Mouse (Mus musculus): ENCODE results near the gene Trim50. TPM values are rescaled to one million over a fixed set of nuclear protein-coding genes. Genes with fewer than 3 reads are reported as not detected.

Trim50 gene
- polyA plus RNA-seq, 1 experiment from 2014 or later, result not detected

DNA sequence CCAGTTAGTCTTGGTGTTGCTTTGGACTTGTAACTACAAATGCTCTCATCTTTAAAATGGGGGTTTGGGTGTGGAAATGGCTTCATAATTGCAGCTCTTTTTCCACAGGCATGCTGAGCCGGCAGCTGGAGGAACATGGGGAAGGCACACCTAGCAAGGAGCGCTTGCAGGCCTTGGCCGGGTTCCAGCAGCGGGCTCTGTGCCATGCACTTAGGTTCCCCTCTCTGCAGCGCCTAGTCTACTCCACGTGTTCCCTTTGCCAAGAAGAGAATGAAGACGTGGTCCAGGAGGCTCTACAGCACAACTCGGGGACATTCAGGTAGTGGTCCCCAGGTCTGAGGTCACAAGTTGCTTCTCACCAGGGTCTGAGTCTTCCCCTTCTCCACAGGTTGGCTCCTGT lies 22.1 kb downstream of the Trim50 start:
- Histone ChIP-seq H3K9ac (ENCODE audit: low read length) (no peak overlapping the region), H3K9me3 (replicated peaks; ENCODE audit: control insufficient read depth, low read length) (no peaks in the 10 kb centered on the region), H3K4me1 (ENCODE audit: control insufficient read depth, insufficient read depth, low read length) (peaks cover 5% of the 10 kb centered on the region; the same call in 1 of the 2 replicates), H3K4me2 (ENCODE audit: low read length) (no peak overlapping the region), H3K27ac (ENCODE audit: low read depth, low read length) (no peak overlapping the region), H3K4me3 (ENCODE audit: low read depth, low read length) (no peak overlapping the region), H3K36me3 (ENCODE audit: control insufficient read depth, insufficient read depth, low read length) (peaks cover 87% of the 10 kb centered on the region), H3K27me3 (replicated peaks; ENCODE audit: control insufficient read depth, insufficient read depth, low read length) (no peaks in the 10 kb centered on the region)
- WGBS, result 54% methylated on average over 8 of the region's 8 CpGs
- ATAC-seq, result no peak
- DNase-seq (ENCODE audit: low spot score), result peak; percentile 29

DNA sequence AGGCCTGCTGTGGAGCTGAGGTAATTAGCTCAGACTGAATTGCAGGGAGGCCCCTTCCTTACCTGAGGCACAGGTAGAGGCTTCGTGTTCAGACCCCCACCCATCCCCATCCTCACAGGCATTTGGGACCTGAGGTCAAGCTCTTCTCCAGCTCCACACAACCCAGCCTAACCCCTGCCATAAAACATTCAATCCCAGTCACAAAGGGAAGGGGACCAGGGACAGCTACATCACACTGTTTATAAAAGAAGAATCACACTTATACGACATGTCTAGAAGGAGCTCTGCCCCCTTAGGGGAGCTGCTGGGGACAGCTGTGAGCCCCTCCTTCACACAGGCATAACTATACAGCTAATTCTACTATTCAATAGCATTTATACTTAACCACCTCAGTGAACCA lies 23.2 kb downstream of the Trim50 start:
- Histone ChIP-seq H3K4me3 (ENCODE audit: low read depth, low read length) (no peak overlapping the region), H3K9ac (ENCODE audit: low read length) (no peak overlapping the region), H3K4me2 (ENCODE audit: low read length) (no peak overlapping the region), H3K36me3 (ENCODE audit: control insufficient read depth, insufficient read depth, low read length) (peaks cover 98% of the 10 kb centered on the region), H3K4me1 (ENCODE audit: control insufficient read depth, insufficient read depth, low read length) (no peaks in the 10 kb centered on the region), H3K27me3 (replicated peaks; ENCODE audit: control insufficient read depth, insufficient read depth, low read length) (no peaks in the 10 kb centered on the region), H3K9me3 (replicated peaks; ENCODE audit: control insufficient read depth, low read length) (no peaks in the 10 kb centered on the region), H3K27ac (ENCODE audit: low read depth, low read length) (no peak overlapping the region)
- DNase-seq (ENCODE audit: low spot score) (no peak), ATAC-seq (no peak)
- WGBS, result 76% methylated on average over 2 of the region's 2 CpGs

DNA sequence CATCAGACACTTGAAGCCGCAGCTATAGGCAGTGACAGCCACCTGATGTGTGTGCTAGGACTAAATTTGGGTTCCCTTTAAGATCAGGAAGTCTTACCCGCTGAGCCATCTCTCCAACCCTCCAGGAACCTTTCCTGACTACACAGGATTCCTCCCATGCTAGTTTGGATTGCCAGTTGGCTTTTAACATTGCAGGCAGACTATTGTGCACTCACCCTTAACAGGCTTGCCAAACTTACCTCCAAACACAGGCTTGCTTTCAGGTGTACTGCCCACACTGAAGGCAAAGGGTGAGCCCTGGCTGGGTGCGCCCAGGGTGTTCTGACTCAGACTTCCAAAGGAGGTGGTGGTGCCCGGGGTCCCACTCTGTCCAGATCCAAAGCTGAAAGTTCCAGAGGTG lies 27.6 kb downstream of the Trim50 start:
- WGBS, result 99% methylated on average over 4 of the region's 4 CpGs
- Histone ChIP-seq H3K36me3 (ENCODE audit: control insufficient read depth, insufficient read depth, low read length) (peaks cover 100% of the 10 kb centered on the region), H3K4me1 (ENCODE audit: control insufficient read depth, insufficient read depth, low read length) (no peaks in the 10 kb centered on the region), H3K4me2 (ENCODE audit: low read length) (no peak overlapping the region), H3K9ac (ENCODE audit: low read length) (no peak overlapping the region), H3K9me3 (replicated peaks; ENCODE audit: control insufficient read depth, low read length) (no peaks in the 10 kb centered on the region), H3K27ac (ENCODE audit: low read depth, low read length) (no peak overlapping the region), H3K27me3 (replicated peaks; ENCODE audit: control insufficient read depth, insufficient read depth, low read length) (no peaks in the 10 kb centered on the region), H3K4me3 (ENCODE audit: low read depth, low read length) (no peak overlapping the region)
- no peak for ATAC-seq
- no peak for DNase-seq (ENCODE audit: low spot score)

DNA sequence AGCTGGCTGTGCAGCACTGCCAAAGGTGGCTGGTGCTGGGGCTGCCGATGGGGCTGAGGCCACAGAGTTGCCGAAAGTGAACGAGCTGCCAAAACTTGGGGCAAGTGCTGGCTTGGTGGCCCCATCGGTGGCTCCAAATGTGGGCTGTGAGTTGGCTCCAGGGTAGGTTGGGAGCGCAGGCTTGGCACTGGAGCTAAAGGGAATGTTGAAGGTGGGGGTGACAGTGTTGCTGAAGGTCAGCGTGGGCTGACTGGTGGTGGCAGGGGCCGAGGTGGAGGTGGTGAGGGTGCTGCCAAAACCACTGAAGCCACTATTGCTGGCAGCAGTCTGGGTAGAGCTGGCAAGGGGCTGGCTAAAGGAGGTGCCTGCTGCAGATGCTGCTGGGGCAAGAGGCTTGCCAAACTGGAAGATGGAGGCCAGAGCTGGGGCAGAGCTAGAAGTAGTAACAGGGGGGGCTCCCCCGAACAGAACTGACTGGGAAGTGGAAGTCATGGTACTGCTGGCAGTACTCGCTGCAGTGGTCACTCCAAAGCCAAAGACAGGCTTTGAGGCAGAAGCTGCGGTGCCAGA lies 28.3 kb downstream of the Trim50 start:
- no peak overlapping the region for H3K4me2 ChIP-seq (ENCODE audit: low read length)
- H3K4me3 ChIP-seq (ENCODE audit: low read depth, low read length), result no peak overlapping the region
- ATAC-seq, result no peak
- no peaks in the 10 kb centered on the region for H3K27me3 ChIP-seq (replicated peaks; ENCODE audit: control insufficient read depth, insufficient read depth, low read length)
- H3K36me3 ChIP-seq (ENCODE audit: control insufficient read depth, insufficient read depth, low read length), result peaks cover 96% of the 10 kb centered on the region
- H3K9ac ChIP-seq (ENCODE audit: low read length), result no peak overlapping the region
- H3K4me1 ChIP-seq (ENCODE audit: control insufficient read depth, insufficient read depth, low read length), result no peaks in the 10 kb centered on the region
- H3K9me3 ChIP-seq (replicated peaks; ENCODE audit: control insufficient read depth, low read length), result no peaks in the 10 kb centered on the region
- no peak for DNase-seq (ENCODE audit: low spot score)
- WGBS, result 92% methylated on average over 10 of the region's 10 CpGs
- H3K27ac ChIP-seq (ENCODE audit: low read depth, low read length), result no peak overlapping the region

DNA sequence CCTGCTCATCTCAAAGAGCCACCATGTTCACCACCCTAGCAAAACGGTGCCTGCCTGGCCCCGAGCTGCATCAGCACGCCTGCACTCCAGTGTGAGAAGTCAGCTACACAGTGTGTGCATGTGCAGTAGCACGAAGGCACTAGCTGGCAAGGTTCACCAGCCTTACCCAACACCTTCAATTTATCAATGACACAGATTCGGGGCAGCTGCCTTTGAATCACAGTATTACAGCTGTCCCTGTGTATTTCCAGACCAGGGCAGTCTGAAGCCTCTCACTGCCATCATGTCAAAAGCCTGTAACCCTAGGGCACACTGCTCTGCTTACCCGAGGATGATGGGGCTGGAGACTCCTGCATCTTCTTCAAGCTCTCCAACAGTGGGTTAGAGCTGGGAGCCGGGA lies 29.7 kb downstream of the Trim50 start:
- Histone ChIP-seq H3K9ac (ENCODE audit: low read length) (no peak overlapping the region), H3K4me1 (ENCODE audit: control insufficient read depth, insufficient read depth, low read length) (no peaks in the 10 kb centered on the region), H3K36me3 (ENCODE audit: control insufficient read depth, insufficient read depth, low read length) (peaks cover 97% of the 10 kb centered on the region), H3K9me3 (replicated peaks; ENCODE audit: control insufficient read depth, low read length) (no peaks in the 10 kb centered on the region), H3K4me2 (ENCODE audit: low read length) (no peak overlapping the region), H3K27me3 (replicated peaks; ENCODE audit: control insufficient read depth, insufficient read depth, low read length) (no peaks in the 10 kb centered on the region), H3K27ac (ENCODE audit: low read depth, low read length) (no peak overlapping the region), H3K4me3 (ENCODE audit: low read depth, low read length) (no peak overlapping the region)
- 92% methylated on average over 7 of the region's 7 CpGs for WGBS
- DNase-seq (ENCODE audit: low spot score) (no peak), ATAC-seq (no peak)

DNA sequence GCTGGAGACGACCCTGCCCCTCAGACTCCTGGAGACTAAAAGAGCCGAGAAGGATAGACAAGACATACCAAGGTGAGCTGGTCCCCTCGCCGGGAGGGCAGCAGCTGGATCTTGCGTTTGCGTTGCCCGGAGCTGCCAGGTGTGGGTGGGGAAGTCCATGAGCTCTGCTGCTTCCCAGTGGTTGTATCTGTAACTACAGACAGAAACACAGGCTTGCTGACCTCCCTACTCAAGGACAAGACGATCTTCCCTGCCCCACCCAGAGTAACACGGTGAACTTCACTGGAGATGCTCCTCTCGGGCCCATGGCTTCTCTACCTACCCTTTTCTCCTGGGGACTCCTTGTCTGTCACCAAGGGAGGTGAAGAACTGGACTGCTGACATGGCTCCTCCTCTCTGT lies 30.7 kb downstream of the Trim50 start:
- no peak overlapping the region for H3K9ac ChIP-seq (ENCODE audit: low read length)
- H3K4me1 ChIP-seq (ENCODE audit: control insufficient read depth, insufficient read depth, low read length), result no peaks in the 10 kb centered on the region
- 88% methylated on average over 10 of the region's 10 CpGs for WGBS
- H3K4me3 ChIP-seq (ENCODE audit: low read depth, low read length), result no peak overlapping the region
- H3K27ac ChIP-seq (ENCODE audit: low read depth, low read length), result no peak overlapping the region
- ATAC-seq (no peak), DNase-seq (ENCODE audit: low spot score) (no peak)
- no peak overlapping the region for H3K4me2 ChIP-seq (ENCODE audit: low read length)
- H3K36me3 ChIP-seq (ENCODE audit: control insufficient read depth, insufficient read depth, low read length), result peaks cover 97% of the 10 kb centered on the region
- no peaks in the 10 kb centered on the region for H3K27me3 ChIP-seq (replicated peaks; ENCODE audit: control insufficient read depth, insufficient read depth, low read length)
- H3K9me3 ChIP-seq (replicated peaks; ENCODE audit: control insufficient read depth, low read length), result no peaks in the 10 kb centered on the region

DNA sequence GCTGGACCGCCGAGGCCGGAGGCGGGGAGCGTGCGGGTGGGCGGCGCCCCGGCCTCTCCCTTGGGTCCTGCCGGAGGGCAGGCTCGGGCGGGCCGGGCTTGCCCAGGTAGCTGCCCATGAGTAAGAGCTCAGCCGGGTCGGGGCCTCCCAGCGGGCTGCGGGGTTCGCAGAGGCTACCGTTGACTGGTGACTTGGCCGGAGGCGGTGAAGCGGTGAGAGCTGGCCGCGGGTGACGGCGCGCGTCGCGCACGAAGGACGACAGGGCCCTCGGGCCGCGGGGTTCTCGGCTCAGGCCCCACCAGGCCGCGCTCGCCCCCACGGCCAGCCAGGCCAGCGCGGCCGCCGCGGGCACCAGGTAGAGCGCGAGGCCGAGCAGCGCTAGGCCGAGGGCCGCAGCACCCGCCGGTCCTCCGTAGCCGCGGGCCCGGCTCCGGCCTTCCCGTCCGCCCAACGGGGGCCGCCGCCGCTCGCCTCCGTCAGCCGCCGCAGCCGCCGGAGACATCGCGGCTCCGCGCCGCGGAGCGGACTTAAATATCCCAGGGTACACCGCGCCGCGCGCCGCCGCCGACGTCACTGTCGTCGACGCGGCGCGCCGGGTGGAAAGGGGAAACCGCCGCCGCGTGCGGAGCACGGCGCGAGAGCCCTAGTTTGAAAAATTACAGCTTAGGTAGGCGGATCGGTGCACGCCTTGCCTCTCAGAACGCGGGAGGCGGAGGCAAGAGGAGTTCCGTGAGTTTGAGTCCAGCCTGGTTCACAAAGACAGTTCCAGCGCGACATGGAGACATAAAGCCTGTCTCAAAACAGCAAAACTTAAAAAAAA lies 41.1 kb downstream of the Trim50 start, which contains the start of gene Pom121:
Gene Pom121 (minus strand): TSS at position 543 of the 820 bp plus-strand sequence.
- DNase-seq (ENCODE audit: low spot score) (peak; percentile 95), ATAC-seq (peak; percentile 94)
- peak within 1 kb of the TSS; percentile 76 for H3K27ac ChIP-seq (ENCODE audit: low read depth, low read length)
- H3K4me1 ChIP-seq (ENCODE audit: control insufficient read depth, insufficient read depth, low read length), result peaks cover 12% of the 10 kb centered on the region
- peak within 1 kb of the TSS; percentile 98 for H3K4me3 ChIP-seq (ENCODE audit: low read depth, low read length)
- peak within 1 kb of the TSS; percentile 85 for H3K4me2 ChIP-seq (ENCODE audit: low read length)
- H3K27me3 ChIP-seq (replicated peaks; ENCODE audit: control insufficient read depth, insufficient read depth, low read length), result no peaks in the 10 kb centered on the region
- H3K36me3 ChIP-seq (ENCODE audit: control insufficient read depth, insufficient read depth, low read length), result peaks cover 31% of the 10 kb centered on the region
- no peaks in the 10 kb centered on the region for H3K9me3 ChIP-seq (replicated peaks; ENCODE audit: control insufficient read depth, low read length)
- under 1% methylated on average over 89 of the region's 110 CpGs for WGBS
- H3K9ac ChIP-seq (ENCODE audit: low read length), result peak within 1 kb of the TSS; percentile 98

DNA sequence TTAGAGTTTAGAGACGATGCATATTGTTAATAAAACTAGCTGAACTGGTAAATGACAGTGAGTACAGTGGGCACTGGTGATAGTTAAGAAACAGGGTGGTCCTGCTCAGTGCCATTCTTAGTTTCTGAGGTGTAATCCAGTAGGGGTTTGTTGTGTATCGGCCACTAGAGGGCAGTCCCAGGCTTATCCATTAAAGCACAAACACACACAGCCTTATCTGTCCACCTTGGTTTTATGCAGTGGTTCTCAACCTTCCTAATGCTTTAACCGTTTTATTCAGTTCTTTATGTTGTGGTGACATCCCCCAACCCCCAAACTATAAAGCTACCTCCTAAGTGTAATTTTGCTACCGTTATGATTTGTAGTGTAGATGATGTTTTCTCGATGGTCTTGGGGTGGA lies 42.7 kb downstream of the Trim50 start:
- H3K4me2 ChIP-seq (ENCODE audit: low read length), result no peak overlapping the region
- ATAC-seq (no peak), DNase-seq (ENCODE audit: low spot score) (peak; percentile 75)
- H3K9me3 ChIP-seq (replicated peaks; ENCODE audit: control insufficient read depth, low read length), result no peaks in the 10 kb centered on the region
- no peaks in the 10 kb centered on the region for H3K27me3 ChIP-seq (replicated peaks; ENCODE audit: control insufficient read depth, insufficient read depth, low read length)
- H3K4me1 ChIP-seq (ENCODE audit: control insufficient read depth, insufficient read depth, low read length), result peaks cover 12% of the 10 kb centered on the region
- H3K4me3 ChIP-seq (ENCODE audit: low read depth, low read length), result no peak overlapping the region
- no peak overlapping the region for H3K27ac ChIP-seq (ENCODE audit: low read depth, low read length)
- peaks cover 15% of the 10 kb centered on the region for H3K36me3 ChIP-seq (ENCODE audit: control insufficient read depth, insufficient read depth, low read length)
- WGBS, result 51% methylated on average over 5 of the region's 5 CpGs
- H3K9ac ChIP-seq (ENCODE audit: low read length), result no peak overlapping the region

DNA sequence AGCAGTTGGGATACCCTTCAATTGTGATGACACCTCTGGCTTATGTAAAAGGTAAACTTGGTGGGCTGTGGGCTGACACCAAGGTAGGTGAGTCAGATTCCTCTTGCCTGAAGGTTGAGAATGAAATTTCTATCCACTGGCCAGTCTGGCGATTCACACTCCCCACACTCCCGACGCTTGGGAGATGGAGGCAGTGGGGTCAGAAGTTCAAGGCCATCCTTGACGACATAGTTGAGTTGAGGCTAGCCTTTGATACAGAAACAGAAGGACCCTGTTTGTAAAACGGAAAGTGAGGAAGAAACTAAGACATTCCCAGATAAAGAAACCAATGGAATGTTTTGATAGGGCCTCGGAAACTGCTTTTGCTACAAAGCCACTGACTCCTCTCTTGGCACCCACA lies 46.3 kb downstream of the Trim50 start:
- H3K4me1 ChIP-seq (ENCODE audit: control insufficient read depth, insufficient read depth, low read length), result peaks cover 3% of the 10 kb centered on the region; the same call in 1 of the 2 replicates
- H3K4me2 ChIP-seq (ENCODE audit: low read length), result no peak overlapping the region
- no peaks in the 10 kb centered on the region for H3K36me3 ChIP-seq (ENCODE audit: control insufficient read depth, insufficient read depth, low read length)
- no peak overlapping the region for H3K4me3 ChIP-seq (ENCODE audit: low read depth, low read length)
- no peak overlapping the region for H3K27ac ChIP-seq (ENCODE audit: low read depth, low read length)
- H3K27me3 ChIP-seq (replicated peaks; ENCODE audit: control insufficient read depth, insufficient read depth, low read length), result no peaks in the 10 kb centered on the region
- 80% methylated on average over 6 of the region's 6 CpGs for WGBS
- ATAC-seq, result no peak
- no peak for DNase-seq (ENCODE audit: low spot score)
- H3K9ac ChIP-seq (ENCODE audit: low read length), result no peak overlapping the region
- H3K9me3 ChIP-seq (replicated peaks; ENCODE audit: control insufficient read depth, low read length), result 0 out of 2 replicates have a peak, but pooled peaks cover 2% of the 10 kb centered on the region
